Mouse (Mus musculus): Measurements from ENCODE around the gene Il6st.

Il6st gene

DNA sequence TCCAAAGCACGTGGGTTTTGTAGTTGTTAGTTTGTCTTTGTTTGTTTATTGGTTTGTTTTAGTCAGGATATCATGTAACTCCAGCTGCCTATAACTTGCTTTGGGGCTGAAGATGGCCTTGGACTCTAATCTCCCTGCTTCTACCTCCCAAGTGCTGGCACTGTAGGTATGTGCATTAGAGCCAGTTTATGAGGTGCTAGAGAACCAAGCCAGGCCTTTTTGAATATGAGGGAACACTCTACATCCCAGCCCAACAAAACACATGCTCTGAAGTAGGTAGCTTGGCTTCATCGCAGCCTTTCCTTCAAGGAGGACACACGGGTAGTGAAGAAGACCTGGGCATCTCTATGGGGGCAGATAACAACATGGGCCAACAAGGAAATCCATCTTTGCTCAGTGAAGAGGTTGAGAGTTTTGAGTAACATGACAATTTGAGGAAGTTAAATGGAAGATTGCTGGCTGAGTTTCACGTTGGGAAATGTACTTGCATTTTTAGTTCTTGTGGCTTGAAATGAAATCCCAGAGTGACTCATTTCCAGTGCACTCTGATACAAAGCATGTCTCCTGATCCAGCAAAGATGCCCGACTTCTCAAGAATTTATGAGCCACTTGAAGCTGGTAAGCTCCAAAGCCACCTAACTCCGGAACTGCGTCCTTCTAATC is 20.9 kb upstream of the Il6st start:
- no peak for DNase-seq (ENCODE audit: low spot score)

DNA sequence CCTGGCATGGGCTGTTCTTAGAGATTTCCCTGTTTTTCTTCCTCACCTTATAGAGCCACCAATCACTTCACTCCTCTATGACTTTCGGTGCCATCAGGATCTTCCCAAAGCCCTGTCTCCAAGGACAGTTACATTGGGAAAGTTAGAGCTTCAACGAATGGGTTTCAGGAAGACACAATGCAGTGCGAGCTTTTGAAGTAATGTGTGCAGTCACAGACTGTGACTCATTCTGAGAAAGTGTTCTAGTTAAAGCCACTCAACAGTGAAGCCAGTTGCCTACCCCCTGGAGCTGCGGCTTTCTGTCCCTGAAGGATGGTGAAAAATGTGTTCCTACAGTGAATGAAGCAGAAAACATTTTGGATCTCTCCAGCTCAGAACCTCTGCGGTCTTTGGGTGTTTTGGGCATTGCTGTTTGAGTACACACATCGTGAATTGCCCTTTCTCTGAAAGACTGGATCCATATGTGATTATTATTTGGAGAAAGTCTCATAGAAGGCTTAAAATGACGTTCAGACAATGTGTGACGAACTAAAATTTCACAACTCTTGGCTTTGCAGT is 16.7 kb upstream of the Il6st start:
- DNase-seq (ENCODE audit: low spot score): no peak

DNA sequence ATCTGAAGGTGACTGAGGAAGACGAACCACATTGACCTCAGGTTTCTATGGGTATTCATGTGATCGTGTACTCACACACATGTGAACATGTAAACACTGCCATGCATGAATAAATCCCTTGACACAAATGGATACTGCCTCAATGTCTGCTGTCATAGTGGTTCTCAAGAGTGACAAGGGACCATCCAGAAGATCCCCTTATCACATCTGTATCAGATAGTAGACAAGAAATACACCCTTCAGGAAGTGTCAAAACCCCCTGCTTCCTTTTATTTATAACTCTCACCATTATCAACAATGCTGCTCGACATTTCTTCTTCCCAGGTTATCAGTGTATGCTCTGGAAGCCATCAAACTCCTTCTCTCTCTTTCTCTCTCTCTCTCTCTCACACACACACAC is 13.7 kb upstream of the Il6st start:
- DNase-seq (ENCODE audit: low spot score): no peak

DNA sequence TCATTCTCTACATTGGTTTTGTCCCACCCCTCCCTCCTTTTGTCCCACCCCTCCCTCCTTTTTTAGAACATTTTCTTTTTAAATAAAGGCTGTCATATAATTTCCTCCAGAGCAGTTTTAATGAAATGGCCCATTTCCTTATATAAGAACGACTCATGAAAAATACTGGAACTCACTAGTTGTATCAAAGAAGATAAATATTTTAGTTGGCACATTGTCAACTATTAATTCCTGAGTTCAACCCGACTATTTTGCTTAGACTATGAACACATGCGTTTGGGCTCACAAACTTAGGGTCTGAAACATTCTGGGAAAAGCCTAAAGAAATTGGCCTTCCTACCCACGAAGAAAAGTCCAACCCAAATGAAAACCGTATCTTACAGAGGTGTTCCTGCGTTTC is 6.5 kb upstream of the Il6st start:
- no peak for DNase-seq (ENCODE audit: low spot score)

DNA sequence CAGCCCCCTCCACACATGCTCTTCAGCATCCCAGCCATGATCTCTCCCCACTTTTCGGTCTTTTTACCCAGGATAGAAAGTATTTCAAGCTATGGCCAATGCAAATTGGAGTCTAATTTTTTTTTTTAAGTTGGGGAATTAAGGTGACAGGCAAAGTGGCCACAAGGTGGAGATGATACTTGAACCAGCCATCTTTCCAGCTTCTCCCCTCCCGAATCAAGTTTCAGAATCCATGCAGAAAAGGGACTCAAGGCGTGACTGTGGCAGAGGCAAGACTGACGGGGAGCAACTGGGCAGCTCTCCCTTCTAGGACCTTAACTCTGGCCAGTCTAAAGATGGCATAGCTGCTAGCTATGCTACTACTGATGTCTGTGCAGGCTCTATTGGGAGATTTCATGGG is 5.9 kb upstream of the Il6st start:
- DNase-seq (ENCODE audit: low spot score): no peak

DNA sequence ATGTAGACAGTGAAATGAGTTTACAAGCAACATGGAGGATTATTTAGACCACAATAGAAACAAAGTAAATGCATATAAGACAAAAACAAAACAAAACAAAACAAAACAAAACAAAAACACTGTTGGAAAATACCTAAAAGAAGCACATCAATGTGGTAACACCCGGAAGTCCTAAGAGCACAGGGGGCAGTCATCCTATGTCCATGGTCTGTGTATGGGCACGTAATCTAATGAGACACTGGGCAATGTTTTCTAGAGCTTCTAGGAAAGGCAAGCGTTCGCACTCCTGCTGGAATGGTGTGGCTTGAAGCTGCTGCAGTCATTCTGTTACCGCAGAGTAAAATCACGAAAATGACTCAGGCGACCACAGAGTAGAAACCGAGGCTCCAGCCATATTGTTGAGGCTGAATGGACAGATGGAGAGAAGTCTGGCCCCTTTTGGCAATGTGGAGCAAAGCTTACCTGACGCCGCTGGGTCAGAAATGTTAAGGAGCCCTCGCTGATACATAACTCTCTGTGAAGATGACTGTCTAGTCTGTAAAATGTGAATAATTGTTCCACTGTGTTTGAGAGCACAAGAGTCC is 5.3 kb upstream of the Il6st start:
- no peak for DNase-seq (ENCODE audit: low spot score)

DNA sequence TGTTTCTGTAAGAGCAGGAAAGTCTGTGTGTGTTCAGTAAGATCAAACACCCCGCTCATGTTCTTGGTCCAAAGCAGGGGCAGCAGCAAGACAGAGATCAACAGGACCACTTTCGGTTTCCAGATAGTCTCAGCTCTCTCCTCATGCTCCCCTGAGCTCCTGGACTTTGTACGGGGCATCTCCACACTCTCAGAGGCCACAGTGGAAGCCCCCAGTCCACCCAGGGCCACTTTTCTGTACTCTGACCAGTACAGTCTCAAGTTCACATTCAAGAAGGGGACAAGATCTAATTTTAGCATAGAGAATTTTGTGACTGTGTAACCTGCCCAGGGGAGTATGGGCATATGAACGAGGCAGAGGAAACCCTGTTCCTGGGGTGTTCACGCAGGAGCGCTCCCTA is 3.9 kb upstream of the Il6st start:
- DNase-seq (ENCODE audit: low spot score): no peak

DNA sequence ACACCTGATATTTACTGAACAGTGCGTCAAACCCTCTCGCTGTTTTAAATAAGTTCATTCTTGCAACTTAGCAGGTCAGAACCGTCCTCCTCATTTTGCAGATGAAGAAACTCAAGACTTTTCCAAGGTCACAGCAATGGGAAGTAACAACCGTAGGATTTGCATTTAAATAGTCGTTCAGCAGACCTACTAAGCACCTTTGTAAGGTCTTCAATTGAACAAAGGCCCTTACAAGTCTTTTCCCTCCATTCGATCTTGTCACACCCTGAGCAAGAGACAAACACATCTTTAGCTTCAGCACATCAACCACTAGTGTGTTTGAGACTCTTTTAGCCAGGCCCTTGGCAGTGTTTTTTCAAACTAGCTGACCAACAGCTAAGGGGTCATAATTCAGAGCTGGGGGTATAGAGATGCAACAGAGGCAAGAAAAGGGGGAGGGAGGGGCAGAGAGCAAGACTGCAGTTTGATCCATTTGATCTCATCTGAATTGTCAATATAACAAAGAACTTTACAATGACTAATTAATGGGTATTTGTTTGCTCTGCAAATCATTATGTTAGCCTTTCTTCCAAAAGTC is 1.4 kb upstream of the Il6st start:
- no peak for DNase-seq (ENCODE audit: low spot score)

DNA sequence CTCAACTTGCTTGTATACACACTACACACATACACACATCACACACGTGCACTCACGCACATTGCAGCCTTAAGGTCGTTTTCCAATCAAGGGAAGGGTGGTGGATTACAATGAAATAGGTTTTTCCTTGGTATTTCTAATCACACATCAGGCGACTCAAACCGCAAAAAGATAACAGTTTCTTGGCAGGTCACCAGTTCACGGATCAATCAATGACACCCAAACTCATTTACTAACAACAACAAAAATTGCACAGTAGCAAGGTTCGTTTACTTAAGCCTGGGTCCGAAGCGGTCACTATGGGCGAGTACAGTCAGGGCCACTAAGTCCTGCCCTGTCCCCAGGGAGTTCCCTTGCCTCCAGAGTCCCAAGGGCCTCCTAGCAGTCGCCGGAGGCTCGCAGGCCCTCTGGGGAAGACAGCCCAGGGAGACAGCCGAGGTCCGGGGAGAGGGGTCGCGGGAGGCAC is 500 bp upstream of the Il6st start:
- no peak for DNase-seq (ENCODE audit: low spot score)

DNA sequence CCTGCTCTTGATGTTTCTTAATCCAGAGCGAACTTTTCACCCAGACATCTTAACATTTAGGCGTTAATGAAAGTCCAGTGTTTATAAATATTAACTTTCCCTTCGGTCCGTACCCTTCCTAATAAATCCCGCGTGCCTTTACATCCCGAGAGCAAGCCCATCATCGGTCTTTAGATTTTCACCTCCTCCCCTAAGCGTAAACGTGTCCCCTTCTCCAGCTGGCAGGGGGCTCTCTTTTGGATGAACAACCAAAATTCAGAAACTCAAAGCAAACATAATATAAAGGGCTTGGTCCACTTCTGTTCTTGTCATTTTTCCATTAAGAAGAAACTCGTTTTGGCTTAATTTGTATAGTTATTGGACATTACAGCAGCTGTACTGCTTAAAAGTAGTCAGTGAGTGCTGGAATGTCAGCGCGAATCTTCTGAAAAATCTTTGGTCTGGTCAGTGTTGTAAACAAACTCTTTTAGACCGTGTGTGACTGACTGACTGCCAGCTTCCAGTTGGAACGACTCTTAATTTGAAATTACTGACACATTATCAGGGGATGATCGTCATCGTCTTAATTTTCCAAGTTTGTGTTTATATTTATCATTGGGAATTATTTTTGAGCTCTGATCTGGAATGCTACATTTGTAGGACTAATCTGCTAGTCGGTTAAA is 887 bp downstream of the Il6st start:
- peak; percentile 51 for DNase-seq (ENCODE audit: low spot score)

DNA sequence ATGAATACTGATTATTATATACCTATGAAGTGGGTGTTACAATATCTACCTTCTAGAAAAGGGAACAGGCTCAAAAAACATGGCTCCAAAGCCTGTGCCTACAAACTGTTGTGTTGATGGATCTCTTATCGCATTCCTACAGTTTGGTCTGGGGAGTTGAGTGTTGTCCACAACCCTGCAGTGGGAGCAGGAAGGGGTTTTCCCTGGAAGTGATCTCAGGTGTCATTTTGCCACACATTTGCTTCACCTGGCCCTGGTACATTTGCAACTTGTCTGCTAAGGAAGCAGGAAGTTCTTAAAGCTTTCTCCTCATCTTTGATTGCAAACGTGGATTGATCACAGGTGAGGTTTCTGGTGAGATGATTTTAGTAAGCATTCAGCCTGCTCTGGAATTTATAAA is 1.7 kb downstream of the Il6st start:
- DNase-seq (ENCODE audit: low spot score): no peak

DNA sequence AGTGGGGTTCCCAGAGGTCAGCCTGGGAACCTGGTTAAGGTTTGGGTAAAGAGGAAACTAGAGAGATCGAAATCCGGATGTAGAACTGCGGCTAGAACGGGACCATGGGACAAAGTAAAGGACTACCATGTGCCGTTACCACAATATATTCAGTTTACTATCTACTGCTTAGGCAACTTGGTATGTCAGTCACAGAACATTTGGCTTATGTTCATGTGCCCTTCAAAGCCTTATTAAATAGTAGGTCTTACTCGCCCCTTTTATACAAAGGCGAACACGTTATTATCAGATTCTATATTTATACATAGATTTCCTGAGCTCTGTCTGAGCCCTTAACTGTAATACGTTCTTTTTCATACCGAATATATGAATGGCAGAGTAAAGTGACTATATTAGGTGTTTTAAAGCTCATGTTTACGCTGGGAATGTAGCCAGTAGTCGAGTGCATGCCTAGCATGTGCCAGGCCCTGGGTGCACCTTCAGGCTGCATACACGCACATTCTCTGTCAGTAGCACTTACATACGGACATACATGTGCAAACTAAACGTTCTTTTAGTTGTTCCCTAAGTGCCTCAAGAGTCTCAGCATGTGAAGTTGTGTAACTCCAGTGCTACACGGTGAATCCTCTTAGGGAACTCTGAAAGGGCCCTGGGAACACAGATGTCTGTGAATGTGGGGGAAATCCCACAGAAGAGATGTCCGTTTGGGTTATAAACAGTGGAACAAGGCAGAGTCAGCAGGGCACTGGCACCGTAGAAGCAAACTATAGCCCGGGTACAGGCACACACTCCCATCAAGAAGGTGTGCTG is 2.5 kb downstream of the Il6st start:
- DNase-seq (ENCODE audit: low spot score): no peak

DNA sequence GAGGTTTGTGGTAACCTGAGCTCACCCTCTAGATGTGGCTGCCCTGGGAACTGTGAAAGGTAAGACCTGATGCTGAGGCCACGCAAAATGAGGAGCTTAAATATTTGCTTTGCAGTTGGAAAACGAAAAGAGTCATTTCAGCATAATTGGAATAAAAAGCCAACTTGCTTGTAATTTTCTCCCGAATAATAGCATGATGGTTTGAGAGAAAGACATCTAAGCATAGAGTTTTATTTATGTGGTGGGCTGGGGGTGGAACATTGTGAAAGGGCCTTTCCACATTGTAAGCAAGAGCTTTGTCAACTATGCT is 3.0 kb downstream of the Il6st start:
- no peak for DNase-seq (ENCODE audit: low spot score)

DNA sequence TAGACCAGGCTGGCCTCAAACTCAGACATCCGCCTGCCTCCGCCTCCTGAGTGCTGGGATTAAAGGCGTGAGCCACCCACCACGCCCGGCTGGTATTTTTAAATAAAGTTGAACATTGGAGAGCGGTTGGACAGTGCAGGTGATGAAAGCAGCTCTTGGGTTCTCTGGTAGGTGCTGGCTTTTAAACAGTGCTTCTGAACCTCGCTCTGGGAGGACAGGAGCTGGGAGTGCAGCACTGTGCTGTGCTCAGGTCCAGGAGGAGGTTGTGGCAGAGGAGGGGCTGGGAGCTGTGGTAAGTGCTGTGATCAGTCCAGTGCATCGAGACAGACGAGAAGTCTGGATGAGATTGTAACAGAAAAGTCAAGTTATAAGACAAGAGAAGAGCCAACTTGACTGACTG is 3.5 kb downstream of the Il6st start:
- no peak for DNase-seq (ENCODE audit: low spot score)

DNA sequence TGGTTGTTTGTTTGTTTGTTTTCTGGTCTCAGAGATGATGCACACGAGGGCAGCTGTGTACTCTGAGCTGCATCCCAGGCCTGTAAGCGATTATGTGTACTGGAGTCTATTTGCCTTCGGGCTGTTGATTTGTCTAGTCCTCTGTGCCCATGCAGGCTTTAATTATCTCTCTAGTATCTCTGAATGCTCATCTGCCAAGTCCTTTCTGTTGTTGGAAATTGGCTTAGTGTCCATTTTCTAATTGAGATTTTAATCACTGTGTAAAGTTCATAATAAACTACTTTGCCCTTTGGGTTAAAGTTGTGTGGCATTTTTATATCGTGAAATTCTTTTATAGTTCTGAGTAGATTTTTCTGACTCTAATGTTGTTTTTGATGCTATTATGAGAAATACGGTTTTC is 5.6 kb downstream of the Il6st start:
- no peak for DNase-seq (ENCODE audit: low spot score)

DNA sequence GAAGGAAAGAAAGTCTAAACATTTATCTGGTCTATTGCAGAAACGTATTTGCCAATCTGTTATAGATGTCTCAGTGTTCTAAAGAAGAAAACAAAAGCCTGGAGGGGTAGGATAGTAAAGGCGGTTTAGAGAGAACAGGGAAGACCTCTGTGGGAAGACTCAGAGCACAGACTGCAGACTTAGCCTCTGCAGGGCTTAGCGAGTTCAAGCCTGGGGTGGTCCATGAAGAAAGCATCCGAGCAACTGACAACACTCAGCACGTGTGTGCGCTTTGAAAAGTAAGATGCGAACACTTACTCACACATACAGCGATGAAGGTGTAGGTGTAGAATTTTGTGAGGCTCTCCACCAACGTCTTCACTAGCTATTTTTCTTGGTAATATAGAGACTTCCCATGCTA is 7.3 kb downstream of the Il6st start:
- no peak for DNase-seq (ENCODE audit: low spot score)

DNA sequence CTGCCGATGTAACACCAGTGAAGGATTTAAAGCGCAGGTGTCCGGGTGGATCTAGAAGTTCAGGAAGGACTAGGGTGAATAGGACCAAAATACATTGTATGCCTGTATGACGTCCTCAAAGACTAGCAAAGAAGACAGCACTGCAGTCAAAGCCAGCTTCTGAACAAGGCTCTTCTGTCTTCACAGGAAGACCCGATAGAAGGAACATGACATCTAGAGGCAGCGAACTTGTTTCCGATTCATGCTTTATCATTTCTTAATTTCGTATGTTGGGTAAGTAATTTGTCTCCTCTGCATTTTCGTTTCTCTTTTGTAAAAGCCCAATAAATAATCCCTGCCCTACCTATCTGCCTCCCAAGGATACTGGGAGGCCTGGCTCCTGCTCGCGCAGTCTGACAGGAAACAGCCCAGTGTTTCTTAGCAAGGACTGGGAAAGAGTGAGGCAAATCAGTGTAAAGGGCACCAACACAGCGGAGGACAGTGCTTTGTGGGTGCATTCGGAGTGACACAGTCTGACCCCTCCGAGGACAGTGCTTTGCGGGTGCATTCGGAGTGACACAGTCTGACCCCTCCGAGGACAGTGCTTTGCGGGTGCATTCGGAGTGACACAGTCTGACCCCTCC is 8.6 kb downstream of the Il6st start:
- DNase-seq (ENCODE audit: low spot score): no peak

DNA sequence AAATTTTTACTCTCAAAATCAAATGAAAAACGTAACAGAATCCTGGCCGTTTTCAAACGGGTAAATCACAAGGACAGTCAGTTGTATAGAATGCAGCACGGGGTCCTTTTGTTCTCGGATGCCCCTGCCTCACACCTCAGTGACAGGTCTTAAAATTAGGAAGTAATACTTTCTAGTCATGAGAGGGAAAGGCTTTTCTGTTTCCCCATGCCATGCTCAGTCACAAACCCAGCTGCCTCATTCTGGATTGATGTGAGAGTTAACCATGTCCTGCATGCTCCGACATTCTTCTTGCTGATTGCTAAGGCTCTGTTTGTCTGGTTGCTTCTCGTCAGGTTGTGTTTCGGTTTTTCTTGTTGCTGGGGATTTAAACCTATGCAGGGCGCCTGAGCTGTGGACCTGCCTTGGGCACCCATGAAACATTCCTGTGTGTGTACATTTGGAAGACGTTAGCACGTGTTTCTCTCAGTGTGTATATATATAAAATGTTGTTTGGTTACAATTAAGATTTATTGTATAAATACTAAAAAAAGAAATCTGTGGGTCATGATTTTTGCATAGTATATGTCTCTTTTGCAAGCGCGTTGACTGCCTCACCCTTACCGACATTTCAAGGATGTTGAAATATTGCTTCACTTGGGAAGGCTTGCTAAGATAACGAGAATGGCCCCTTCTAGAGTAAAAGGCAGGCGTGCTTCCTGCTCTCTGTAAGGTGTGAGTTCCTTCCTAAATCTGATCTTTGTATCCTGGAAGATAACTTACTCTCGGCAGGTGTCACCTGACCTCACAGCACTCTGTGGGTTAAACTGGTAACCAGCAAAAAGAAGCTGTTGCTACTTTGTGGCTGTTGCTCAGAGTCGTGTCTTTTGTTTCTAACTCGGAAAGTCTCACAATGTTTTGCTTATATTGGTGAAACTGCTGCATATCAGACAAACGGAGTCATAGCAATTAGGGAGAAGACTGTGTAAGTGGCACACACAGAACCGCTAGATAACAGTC is 10.2 kb downstream of the Il6st start:
- no peak for DNase-seq (ENCODE audit: low spot score)

DNA sequence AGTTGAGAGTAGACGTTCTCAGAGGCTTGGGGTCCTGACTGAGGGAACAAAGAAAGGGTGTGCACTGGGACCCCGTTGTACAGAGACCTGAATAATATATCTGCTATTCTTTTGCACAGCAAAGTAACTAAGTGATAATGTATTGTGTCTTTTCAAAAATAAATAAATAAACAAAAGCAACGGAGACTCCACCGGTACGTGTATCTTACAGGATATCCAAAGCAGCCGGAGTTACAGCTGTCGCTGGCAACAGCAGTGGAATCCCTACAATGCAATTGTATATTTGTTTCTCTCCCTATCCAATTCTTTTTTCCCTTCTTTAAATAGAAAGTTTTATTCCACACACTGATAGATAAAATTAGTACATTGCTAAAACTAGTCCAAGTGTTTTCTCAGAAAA is 15.2 kb downstream of the Il6st start:
- DNase-seq (ENCODE audit: low spot score): no peak

DNA sequence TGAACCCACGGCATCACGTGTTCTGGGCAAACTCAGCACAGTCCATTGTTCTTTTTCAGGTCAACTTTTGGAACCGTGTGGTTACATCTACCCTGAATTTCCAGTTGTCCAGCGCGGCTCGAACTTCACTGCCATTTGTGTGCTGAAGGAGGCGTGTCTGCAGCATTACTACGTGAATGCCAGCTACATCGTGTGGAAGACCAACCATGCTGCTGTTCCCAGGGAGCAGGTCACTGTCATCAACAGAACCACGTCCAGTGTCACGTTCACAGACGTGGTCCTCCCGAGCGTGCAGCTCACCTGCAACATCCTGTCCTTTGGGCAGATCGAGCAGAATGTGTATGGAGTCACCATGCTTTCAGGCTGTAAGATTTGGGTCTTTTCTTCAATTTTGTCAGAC is 16.1 kb downstream of the Il6st start:
- DNase-seq (ENCODE audit: low spot score): no peak

DNA sequence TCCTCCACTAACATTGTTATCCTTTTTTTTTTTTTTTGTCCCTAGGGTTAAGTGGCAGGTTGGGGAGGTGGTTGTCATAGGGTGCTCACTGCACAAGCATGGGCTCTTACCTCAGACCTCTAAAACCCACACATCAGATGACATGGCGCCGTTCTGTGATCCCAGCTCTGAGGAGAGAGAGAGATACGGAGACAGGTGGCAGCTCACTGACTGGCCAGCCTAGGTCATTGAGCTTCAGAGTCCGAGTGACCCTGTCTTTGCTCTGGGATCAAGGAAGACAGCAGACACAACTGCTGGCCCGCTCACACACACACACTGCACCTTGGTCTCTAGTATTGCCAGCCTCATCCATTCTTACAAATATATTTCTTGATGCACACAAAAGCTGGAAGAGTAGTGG is 18.7 kb downstream of the Il6st start:
- DNase-seq (ENCODE audit: low spot score): no peak

Measured in lung, postnatal 25 days (tissue).